Mouse (Mus musculus) adrenal gland, postnatal 10 days (tissue): Measurements from ENCODE around the gene Obox7. TPM values are rescaled to one million over a fixed set of nuclear protein-coding genes. Genes with fewer than 3 reads are reported as not detected.
"Not testable (repeated sequence)": the region's sequence is repeated elsewhere in the genome, so short reads cannot be mapped to it uniquely, and the experiment has no call there.

Experiments
- DNase-seq: peaks from one replicate; pipeline ENCODE4 v3.0.0; 2021; ENCODE audit warnings: mixed read lengths
- long read RNA-seq, 2 experiments: library from polyadenylated mRNA; stranded (forward); transcript quantifications; one replicate each; pipeline ENCODE4 v2.0.0; 2021
- total RNA-seq, 2 experiments: library from RNA; stranded (reverse); gene quantifications; 2 replicates each; pipeline ENCODE4 v1.2.3; 2021

The Obox7 gene
- not detected for total RNA-seq
- long read RNA-seq, experiment 1, result 0 reads
- long read RNA-seq, experiment 2, result 0 reads

GRCm38 (mm10) chr7:14659196-14659595 is at the start of gene Obox7:
Gene Obox7 (plus strand): TSS chr7:14659496.
- not testable (repeated sequence) for DNase-seq

- peak; percentile 5 for DNase-seq
Measured at GRCm38 (mm10) chr7:14622556-14623542, 36.4 kb upstream of the Obox7 start.

Other genes with a start within 250 kb of the Obox7 start
- gene Sult2a8, start 212.7 kb upstream of the Obox7 start, total RNA-seq, result 10 to 100 TPM; 12.8 to 24.5 TPM
- not detected for gene Sult2a7, start 165.3 kb upstream of the Obox7 start, total RNA-seq
- under 1 TPM in 1 of 2 experiments, not detected in 1; 0.21 TPM for gene Vmn1r90, start 96.0 kb upstream of the Obox7 start, total RNA-seq